Mouse (Mus musculus) splenic B cell, adult 2 months (primary cell): ENCODE results near the gene Igfbp2.

Source experiments
- DNase-seq: peaks from one replicate; pipeline ENCODE4 v3.0.0-alpha.2; 2011; ENCODE audit warnings: low read depth, low spot score
- H3K27me3 ChIP-seq: 2 replicates; pipeline ENCODE4 v1.6.1; 2012; ENCODE audit warnings: mild to moderate bottlenecking, low read length, moderate library complexity, mixed read lengths; ENCODE audit not compliant: control insufficient read depth, poor library complexity, insufficient read depth, severe bottlenecking
- H3K36me3 ChIP-seq: 2 replicates; pipeline ENCODE4 v1.6.1; 2012; ENCODE audit warnings: mild to moderate bottlenecking, low read length, moderate library complexity, mixed read lengths; ENCODE audit not compliant: control insufficient read depth, poor library complexity, insufficient read depth, severe bottlenecking

Igfbp2 gene

GRCm38 (mm10) chr1:72806044-72806584 is 18.2 kb upstream of the Igfbp2 start:
- DNase-seq: no peak
- Histone ChIP-seq H3K36me3 (no peaks in the 10 kb centered on the region), H3K27me3 (no peaks in the 10 kb centered on the region)

- Histone ChIP-seq H3K27me3 (no peaks in the 10 kb centered on the region), H3K36me3 (no peaks in the 10 kb centered on the region)
- no peak for DNase-seq
Measured at GRCm38 (mm10) chr1:72809304-72809703, 15.0 kb upstream of the Igfbp2 start.

- no peaks in the 10 kb centered on the region for H3K36me3 ChIP-seq
- no peaks in the 10 kb centered on the region for H3K27me3 ChIP-seq
- DNase-seq: no peak
Measured at GRCm38 (mm10) chr1:72809951-72810675, 14.2 kb upstream of the Igfbp2 start.

GRCm38 (mm10) chr1:72811061-72811460 is 13.2 kb upstream of the Igfbp2 start:
- no peak for DNase-seq
- H3K27me3 ChIP-seq: no peaks in the 10 kb centered on the region
- H3K36me3 ChIP-seq: no peaks in the 10 kb centered on the region

- Histone ChIP-seq H3K27me3 (no peaks in the 10 kb centered on the region), H3K36me3 (no peaks in the 10 kb centered on the region)
- DNase-seq: no peak
Measured at GRCm38 (mm10) chr1:72813089-72813638, 11.1 kb upstream of the Igfbp2 start.

GRCm38 (mm10) chr1:72813639-72814403 is 10.5 kb upstream of the Igfbp2 start:
- no peaks in the 10 kb centered on the region for H3K36me3 ChIP-seq

GRCm38 (mm10) chr1:72815184-72815583 is 9.1 kb upstream of the Igfbp2 start:
- no peak for DNase-seq
- H3K36me3 ChIP-seq: no peaks in the 10 kb centered on the region
- H3K27me3 ChIP-seq: no peaks in the 10 kb centered on the region

More at GRCm38 (mm10) chr1:72813639-72814403, 10.5 kb upstream of the Igfbp2 start:
- DNase-seq: no peak
- no peaks in the 10 kb centered on the region for H3K27me3 ChIP-seq

GRCm38 (mm10) chr1:72815616-72816015 is 8.7 kb upstream of the Igfbp2 start:
- Histone ChIP-seq H3K27me3 (no peaks in the 10 kb centered on the region), H3K36me3 (no peaks in the 10 kb centered on the region)
- no peak for DNase-seq

GRCm38 (mm10) chr1:72819995-72820394 is 4.3 kb upstream of the Igfbp2 start:
- Histone ChIP-seq H3K27me3 (no peaks in the 10 kb centered on the region; the same call in 1 of the 2 replicates), H3K36me3 (no peaks in the 10 kb centered on the region)
- no peak for DNase-seq

- no peaks in the 10 kb centered on the region for H3K36me3 ChIP-seq
- H3K27me3 ChIP-seq: no peaks in the 10 kb centered on the region; the same call in 1 of the 2 replicates
- DNase-seq: no peak
Measured at GRCm38 (mm10) chr1:72822893-72823292, 1.4 kb upstream of the Igfbp2 start.

GRCm38 (mm10) chr1:72824707-72825101 is 401 bp downstream of the Igfbp2 start:
- DNase-seq: no peak
- H3K27me3 ChIP-seq: no peaks in the 10 kb centered on the region; the same call in 1 of the 2 replicates
- H3K36me3 ChIP-seq: no peaks in the 10 kb centered on the region

- no peaks in the 10 kb centered on the region for H3K36me3 ChIP-seq
- H3K27me3 ChIP-seq: no peaks in the 10 kb centered on the region; the same call in 1 of the 2 replicates
- no peak for DNase-seq
Measured at GRCm38 (mm10) chr1:72825286-72825685, 983 bp downstream of the Igfbp2 start.

- DNase-seq: no peak
- H3K36me3 ChIP-seq: no peaks in the 10 kb centered on the region
Measured at GRCm38 (mm10) chr1:72825921-72826320, 1.6 kb downstream of the Igfbp2 start.

GRCm38 (mm10) chr1:72826446-72826845 is 2.1 kb downstream of the Igfbp2 start:
- Histone ChIP-seq H3K27me3 (no peaks in the 10 kb centered on the region), H3K36me3 (no peaks in the 10 kb centered on the region)
- DNase-seq: no peak

More at GRCm38 (mm10) chr1:72825921-72826320, 1.6 kb downstream of the Igfbp2 start:
- H3K27me3 ChIP-seq: no peaks in the 10 kb centered on the region; the same call in 1 of the 2 replicates

GRCm38 (mm10) chr1:72826931-72827330 is 2.6 kb downstream of the Igfbp2 start:
- Histone ChIP-seq H3K27me3 (no peaks in the 10 kb centered on the region), H3K36me3 (no peaks in the 10 kb centered on the region)
- DNase-seq: no peak
